Mouse (Mus musculus) liver, embryonic 11.5 days (tissue): Measurements from ENCODE around the gene Baz2a. TPM values are rescaled to one million over a fixed set of nuclear protein-coding genes. Genes with fewer than 3 reads are reported as not detected.

Experiments
- ATAC-seq: fragments of 200-750 bp; cut with Nextera tagmentation; replicated peaks from 2 replicates; pipeline ENCODE4 v1.8.0; 2017; ENCODE audit warnings: moderate number of reproducible peaks, mild to moderate bottlenecking, moderate TSS enrichment, moderate library complexity; ENCODE audit not compliant: low FRiP score
- DNase-seq: peaks from one replicate; pipeline ENCODE4 v3.0.0-alpha.2; 2017; ENCODE audit warnings: low spot score
- H3K27ac ChIP-seq: fragments of 300-500 bp; sonication (generic); 2 replicates; pipeline ENCODE4 v1.5.1; 2014; ENCODE audit warnings: mild to moderate bottlenecking, low read depth, low read length, control low read depth
- H3K27me3 ChIP-seq: fragments of 300-500 bp; sonication (generic); replicated peaks from 2 replicates; pipeline ENCODE4 v1.6.1; 2014; ENCODE audit warnings: low read length, mixed read lengths; ENCODE audit not compliant: control insufficient read depth, insufficient read depth
- H3K36me3 ChIP-seq: fragments of 300-500 bp; sonication (generic); 2 replicates; pipeline ENCODE4 v1.6.1; 2014; ENCODE audit warnings: mild to moderate bottlenecking, low read length, moderate library complexity, mixed read lengths; ENCODE audit not compliant: control insufficient read depth, insufficient read depth
- H3K4me1 ChIP-seq: fragments of 300-500 bp; sonication (generic); replicated peaks from 2 replicates; pipeline ENCODE4 v1.6.1; 2014; ENCODE audit warnings: low read length, mixed read lengths; ENCODE audit not compliant: control insufficient read depth, insufficient read depth
- H3K4me2 ChIP-seq: fragments of 300-500 bp; sonication (generic); 2 replicates; pipeline ENCODE4 v1.6.1; 2014; ENCODE audit warnings: mild to moderate bottlenecking, control low read depth, moderate library complexity
- H3K4me3 ChIP-seq: fragments of 300-500 bp; sonication (generic); 2 replicates; pipeline ENCODE4 v1.5.1; 2014; ENCODE audit warnings: low read depth, low read length, control low read depth
- H3K9ac ChIP-seq: fragments of 300-500 bp; sonication (generic); 2 replicates; pipeline ENCODE4 v1.6.1; 2014; ENCODE audit warnings: low read depth, low read length, control low read depth
- H3K9me3 ChIP-seq: fragments of 300-500 bp; sonication (generic); 2 replicates; pipeline ENCODE4 v1.6.1; 2016; ENCODE audit warnings: low read length, inconsistent platforms, mixed read lengths; ENCODE audit not compliant: control insufficient read depth
- WGBS: fragments of 180-500 bp; shearing (Covaris S2); extraction: QIAGEN DNeasy Blood & Tissue Kit; methylation state at CpG from one replicate; pipeline ENCODE4 v1.1.7; 2014; 5-methylcytosine and 5-hydroxymethylcytosine counted together
- polyA plus RNA-seq: library from polyadenylated mRNA; unstranded; fragments of >200 nt; fragmentation: Nextera tagmentation; extraction: Ambion mirVana; gene quantifications from 2 replicates; pipeline ENCODE4 v1.2.1, GENCODE M21; 2014

The Baz2a gene
- polyA plus RNA-seq, 1 experiment from 2014 or later: 11.1 TPM

- Histone ChIP-seq H3K9me3 (no peaks in the 10 kb centered on the region), H3K9ac (no peak overlapping the region), H3K4me3 (no peak overlapping the region), H3K27me3 (no peaks in the 10 kb centered on the region), H3K4me1 (no peaks in the 10 kb centered on the region), H3K4me2 (no peak overlapping the region), H3K27ac (no peak overlapping the region), H3K36me3 (peaks cover 65% of the 10 kb centered on the region)
- DNase-seq: no peak
- WGBS: 92% methylated on average over 9 of the region's 9 CpGs
- ATAC-seq: no peak
Measured at GRCm38 (mm10) chr10:128124831-128125230, 33.5 kb downstream of the Baz2a start.

- H3K4me1 ChIP-seq: no peaks in the 10 kb centered on the region
- H3K9ac ChIP-seq: no peak overlapping the region; the same call in 1 of the 2 replicates
- ATAC-seq (no peak), DNase-seq (no peak)
- WGBS: 91% methylated on average over 14 of the region's 14 CpGs
- no peak overlapping the region for H3K4me2 ChIP-seq
- H3K27ac ChIP-seq: no peak overlapping the region
- no peaks in the 10 kb centered on the region for H3K9me3 ChIP-seq
- H3K27me3 ChIP-seq: no peaks in the 10 kb centered on the region
- H3K36me3 ChIP-seq: peaks cover 60% of the 10 kb centered on the region
- H3K4me3 ChIP-seq: no peak overlapping the region
Measured at GRCm38 (mm10) chr10:128125951-128126350, 34.6 kb downstream of the Baz2a start.

GRCm38 (mm10) chr10:128127497-128127896 is 36.1 kb downstream of the Baz2a start:
- Histone ChIP-seq H3K27me3 (no peaks in the 10 kb centered on the region), H3K4me1 (no peaks in the 10 kb centered on the region), H3K4me3 (no peak overlapping the region), H3K4me2 (no peak overlapping the region), H3K9ac (no peak overlapping the region), H3K36me3 (peaks cover 52% of the 10 kb centered on the region), H3K27ac (no peak overlapping the region), H3K9me3 (no peaks in the 10 kb centered on the region)
- WGBS: 85% methylated on average over 5 of the region's 5 CpGs
- DNase-seq (no peak), ATAC-seq (no peak)

GRCm38 (mm10) chr10:128128143-128128542 is 36.8 kb downstream of the Baz2a start:
- Histone ChIP-seq H3K4me2 (no peak overlapping the region), H3K9me3 (no peaks in the 10 kb centered on the region), H3K27me3 (no peaks in the 10 kb centered on the region), H3K9ac (no peak overlapping the region), H3K4me3 (no peak overlapping the region), H3K4me1 (no peaks in the 10 kb centered on the region), H3K27ac (no peak overlapping the region), H3K36me3 (peaks cover 47% of the 10 kb centered on the region)
- DNase-seq (no peak), ATAC-seq (no peak)
- WGBS: 87% methylated on average over 8 of the region's 8 CpGs

GRCm38 (mm10) chr10:128131297-128131696 is 39.9 kb downstream of the Baz2a start:
- ATAC-seq (no peak), DNase-seq (no peak)
- H3K9ac ChIP-seq: no peak overlapping the region
- no peak overlapping the region for H3K4me2 ChIP-seq
- H3K4me3 ChIP-seq: no peak overlapping the region
- H3K36me3 ChIP-seq: peaks cover 16% of the 10 kb centered on the region
- H3K27me3 ChIP-seq: no peaks in the 10 kb centered on the region
- H3K4me1 ChIP-seq: no peaks in the 10 kb centered on the region
- H3K9me3 ChIP-seq: no peaks in the 10 kb centered on the region
- no peak overlapping the region for H3K27ac ChIP-seq
- 68% methylated on average over 3 of the region's 3 CpGs for WGBS

- Histone ChIP-seq H3K4me2 (no peak overlapping the region), H3K27ac (no peak overlapping the region; the same call in 1 of the 2 replicates), H3K4me3 (no peak overlapping the region), H3K36me3 (peaks cover 10% of the 10 kb centered on the region), H3K27me3 (no peaks in the 10 kb centered on the region), H3K9ac (no peak overlapping the region), H3K9me3 (no peaks in the 10 kb centered on the region), H3K4me1 (no peaks in the 10 kb centered on the region)
- DNase-seq (no peak), ATAC-seq (no peak)
Measured at GRCm38 (mm10) chr10:128131812-128132211, 40.4 kb downstream of the Baz2a start.

- Histone ChIP-seq H3K9me3 (no peaks in the 10 kb centered on the region), H3K4me1 (no peaks in the 10 kb centered on the region), H3K27ac (no peak overlapping the region), H3K4me3 (no peak overlapping the region), H3K9ac (no peak overlapping the region), H3K27me3 (no peaks in the 10 kb centered on the region), H3K4me2 (no peak overlapping the region), H3K36me3 (peaks cover 12% of the 10 kb centered on the region)
- no peak for DNase-seq
- no peak for ATAC-seq
- 72% methylated on average over 13 of the region's 13 CpGs for WGBS
Measured at GRCm38 (mm10) chr10:128133650-128134332, 42.4 kb downstream of the Baz2a start.

GRCm38 (mm10) chr10:128135374-128135773 is 44.0 kb downstream of the Baz2a start:
- H3K4me3 ChIP-seq: no peak overlapping the region
- no peak overlapping the region for H3K27ac ChIP-seq
- no peaks in the 10 kb centered on the region for H3K27me3 ChIP-seq
- no peak for DNase-seq
- no peak overlapping the region for H3K9ac ChIP-seq
- peaks cover 9% of the 10 kb centered on the region for H3K36me3 ChIP-seq
- no peak for ATAC-seq
- H3K4me1 ChIP-seq: no peaks in the 10 kb centered on the region
- 82% methylated on average over 6 of the region's 6 CpGs for WGBS
- H3K9me3 ChIP-seq: no peaks in the 10 kb centered on the region
- no peak overlapping the region for H3K4me2 ChIP-seq

GRCm38 (mm10) chr10:128140236-128140952 is 49.0 kb downstream of the Baz2a start:
- Histone ChIP-seq H3K9ac (no peak overlapping the region), H3K27ac (no peak overlapping the region), H3K4me3 (no peak overlapping the region), H3K36me3 (peaks cover 9% of the 10 kb centered on the region), H3K27me3 (no peaks in the 10 kb centered on the region), H3K4me2 (no peak overlapping the region), H3K9me3 (no peaks in the 10 kb centered on the region), H3K4me1 (no peaks in the 10 kb centered on the region)
- DNase-seq (no peak), ATAC-seq (no peak)
- WGBS: 67% methylated on average over 12 of the region's 12 CpGs
